Mouse (Mus musculus): ENCODE measurements at regions not wholly inside any gene's neighbourhood (a gene's known extent, or its start where the extent isn't known, plus 50 kb on each side); places are given as distances from the start of the nearest gene placed in this dataset.

- H3K4me3 ChIP-seq (ENCODE audit: insufficient read depth, low read depth, low read length) = no peak overlapping the region
- over 99% methylated on average over 3 of the region's 3 CpGs for WGBS
- H3K27ac ChIP-seq (ENCODE audit: insufficient read depth, low read depth, low read length) = no peak overlapping the region
- H3K4me1 ChIP-seq (ENCODE audit: control insufficient read depth, insufficient read depth, low read length) = no peaks in the 10 kb centered on the region
- TF ChIP-seq CTCF (IDR thresholded peaks at IDR 0.05; ENCODE audit: insufficient read depth, low read depth, low read length) (no peak), POLR2A (IDR thresholded peaks at IDR 0.05; ENCODE audit: insufficient read depth, low read depth, low read length) (no peak)
Observed at GRCm38 (mm10) chr1:61238668-61239067, 260.9 kb downstream of the Icos start.

GRCm38 (mm10) chr1:61257561-61257960 is 279.8 kb downstream of the Icos start:
- Histone ChIP-seq H3K4me3 (ENCODE audit: insufficient read depth, low read depth, low read length) (no peak overlapping the region), H3K27ac (ENCODE audit: insufficient read depth, low read depth, low read length) (no peak overlapping the region), H3K4me1 (ENCODE audit: control insufficient read depth, insufficient read depth, low read length) (no peaks in the 10 kb centered on the region)
- TF ChIP-seq POLR2A (IDR thresholded peaks at IDR 0.05; ENCODE audit: insufficient read depth, low read depth, low read length) (no peak), CTCF (IDR thresholded peaks at IDR 0.05; ENCODE audit: insufficient read depth, low read depth, low read length) (no peak)

- TF ChIP-seq CTCF (IDR thresholded peaks at IDR 0.05; ENCODE audit: insufficient read depth, low read depth, low read length) (no peak), POLR2A (IDR thresholded peaks at IDR 0.05; ENCODE audit: insufficient read depth, low read depth, low read length) (no peak)
- H3K4me3 ChIP-seq (ENCODE audit: insufficient read depth, low read depth, low read length) = no peak overlapping the region
- no peaks in the 10 kb centered on the region for H3K4me1 ChIP-seq (ENCODE audit: control insufficient read depth, insufficient read depth, low read length)
- WGBS = 67% methylated on average over 10 of the region's 10 CpGs
- no peak overlapping the region for H3K27ac ChIP-seq (ENCODE audit: insufficient read depth, low read depth, low read length)
Observed at GRCm38 (mm10) chr1:61263466-61263865, 285.7 kb downstream of the Icos start.

GRCm38 (mm10) chr1:61265706-61266127 is 288.0 kb downstream of the Icos start:
- Histone ChIP-seq H3K4me3 (ENCODE audit: insufficient read depth, low read depth, low read length) (no peak overlapping the region), H3K27ac (ENCODE audit: insufficient read depth, low read depth, low read length) (no peak overlapping the region), H3K4me1 (ENCODE audit: control insufficient read depth, insufficient read depth, low read length) (no peaks in the 10 kb centered on the region)
- TF ChIP-seq POLR2A (IDR thresholded peaks at IDR 0.05; ENCODE audit: insufficient read depth, low read depth, low read length) (no peak), CTCF (IDR thresholded peaks at IDR 0.05; ENCODE audit: insufficient read depth, low read depth, low read length) (no peak)
- 63% methylated on average over 4 of the region's 4 CpGs for WGBS

GRCm38 (mm10) chr1:61273843-61274242 is 296.1 kb downstream of the Icos start:
- TF ChIP-seq POLR2A (IDR thresholded peaks at IDR 0.05; ENCODE audit: insufficient read depth, low read depth, low read length) = no peak
- TF ChIP-seq CTCF (IDR thresholded peaks at IDR 0.05; ENCODE audit: insufficient read depth, low read depth, low read length) = no peak
- WGBS = 76% methylated on average over 4 of the region's 4 CpGs
- H3K4me1 ChIP-seq (ENCODE audit: control insufficient read depth, insufficient read depth, low read length) = no peaks in the 10 kb centered on the region
- H3K27ac ChIP-seq (ENCODE audit: insufficient read depth, low read depth, low read length) = no peak overlapping the region
- H3K4me3 ChIP-seq (ENCODE audit: insufficient read depth, low read depth, low read length) = no peak overlapping the region

- Histone ChIP-seq H3K27ac (ENCODE audit: insufficient read depth, low read depth, low read length) (no peak overlapping the region), H3K4me3 (ENCODE audit: insufficient read depth, low read depth, low read length) (no peak overlapping the region), H3K4me1 (ENCODE audit: control insufficient read depth, insufficient read depth, low read length) (no peaks in the 10 kb centered on the region)
- no peak for TF ChIP-seq CTCF (IDR thresholded peaks at IDR 0.05; ENCODE audit: insufficient read depth, low read depth, low read length)
- TF ChIP-seq POLR2A (IDR thresholded peaks at IDR 0.05; ENCODE audit: insufficient read depth, low read depth, low read length) = no peak
- 97% methylated on average over 1 of the region's 1 CpGs for WGBS
Observed at GRCm38 (mm10) chr1:61274244-61274643, 296.5 kb downstream of the Icos start.

GRCm38 (mm10) chr1:61277170-61277710 is 299.5 kb downstream of the Icos start:
- Histone ChIP-seq H3K4me3 (ENCODE audit: insufficient read depth, low read depth, low read length) (no peak overlapping the region), H3K27ac (ENCODE audit: insufficient read depth, low read depth, low read length) (no peak overlapping the region), H3K4me1 (ENCODE audit: control insufficient read depth, insufficient read depth, low read length) (no peaks in the 10 kb centered on the region)
- no peak for TF ChIP-seq POLR2A (IDR thresholded peaks at IDR 0.05; ENCODE audit: insufficient read depth, low read depth, low read length)
- no peak for TF ChIP-seq CTCF (IDR thresholded peaks at IDR 0.05; ENCODE audit: insufficient read depth, low read depth, low read length)
- WGBS = 91% methylated on average over 4 of the region's 4 CpGs

- no peaks in the 10 kb centered on the region for H3K4me1 ChIP-seq (ENCODE audit: control insufficient read depth, insufficient read depth, low read length)
- WGBS = 84% methylated on average over 3 of the region's 3 CpGs
Observed at GRCm38 (mm10) chr1:61288185-61288584, 310.5 kb downstream of the Icos start.

GRCm38 (mm10) chr1:61288946-61289345 is 311.2 kb downstream of the Icos start:
- H3K4me1 ChIP-seq (ENCODE audit: control insufficient read depth, insufficient read depth, low read length) = no peaks in the 10 kb centered on the region
- TF ChIP-seq POLR2A (IDR thresholded peaks at IDR 0.05; ENCODE audit: insufficient read depth, low read depth, low read length) (no peak), CTCF (IDR thresholded peaks at IDR 0.05; ENCODE audit: insufficient read depth, low read depth, low read length) (no peak)
- WGBS = 90% methylated on average over 6 of the region's 6 CpGs
- H3K27ac ChIP-seq (ENCODE audit: insufficient read depth, low read depth, low read length) = no peak overlapping the region
- no peak overlapping the region for H3K4me3 ChIP-seq (ENCODE audit: insufficient read depth, low read depth, low read length)

More at GRCm38 (mm10) chr1:61288185-61288584, 310.5 kb downstream of the Icos start:
- TF ChIP-seq CTCF (IDR thresholded peaks at IDR 0.05; ENCODE audit: insufficient read depth, low read depth, low read length) = no peak
- TF ChIP-seq POLR2A (IDR thresholded peaks at IDR 0.05; ENCODE audit: insufficient read depth, low read depth, low read length) = no peak
- no peak overlapping the region for H3K27ac ChIP-seq (ENCODE audit: insufficient read depth, low read depth, low read length)
- H3K4me3 ChIP-seq (ENCODE audit: insufficient read depth, low read depth, low read length) = no peak overlapping the region

GRCm38 (mm10) chr1:61289552-61289951 is 311.8 kb downstream of the Icos start:
- no peaks in the 10 kb centered on the region for H3K4me1 ChIP-seq (ENCODE audit: control insufficient read depth, insufficient read depth, low read length)
- 44% methylated on average over 4 of the region's 4 CpGs for WGBS
- H3K27ac ChIP-seq (ENCODE audit: insufficient read depth, low read depth, low read length) = no peak overlapping the region
- no peak for TF ChIP-seq POLR2A (IDR thresholded peaks at IDR 0.05; ENCODE audit: insufficient read depth, low read depth, low read length)
- TF ChIP-seq CTCF (IDR thresholded peaks at IDR 0.05; ENCODE audit: insufficient read depth, low read depth, low read length) = no peak
- H3K4me3 ChIP-seq (ENCODE audit: insufficient read depth, low read depth, low read length) = no peak overlapping the region
